24 mouse cellular contexts compared by ENCODE assay signal in the genomic region with DNA sequence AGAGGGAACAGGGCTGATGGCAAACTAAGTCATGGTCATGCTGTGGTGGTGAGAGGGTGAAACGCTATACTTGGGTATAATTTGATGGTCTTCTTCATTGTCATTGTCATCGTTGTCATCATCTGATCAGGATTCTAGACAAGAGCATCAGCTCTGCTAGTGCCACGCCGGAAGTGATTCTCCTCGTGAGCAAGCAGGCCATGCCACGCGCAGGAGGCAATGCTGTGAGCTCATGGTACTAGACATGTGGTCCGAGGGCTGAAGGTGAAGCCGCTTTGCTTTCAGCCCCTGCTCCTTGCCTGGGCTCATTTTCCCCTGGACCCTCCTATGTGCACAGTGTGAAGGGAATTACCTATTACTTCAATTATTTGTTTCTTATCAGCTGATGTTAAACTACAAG. TPM values are rescaled to one million over a fixed set of nuclear protein-coding genes. Genes with fewer than 3 reads are reported as not detected.
DNase-seq lines count a peak whose midpoint lies in the region; ATAC-seq lines count a peak whose summit lies in the region.
"Had no signal": no experiment of that assay in that cellular context is flagged by ENCODE, and none has a peak within 500 bp of the region (broad histone marks: within the 10 kb centered on the region; RNA-seq: fewer than 3 reads in every experiment).

No protein-coding gene starts in this region.

- no peak overlapping the region for H3K4me2 ChIP-seq in forebrain, embryonic 14.5 days (ENCODE audit: low read length)

- intact Hi-C loops in heart, postnatal 36 days (cut with DNase I): no loop called here
- intact Hi-C loops in heart, postnatal 10 days (cut with DNase I): no loop called here

- H3K9me3 ChIP-seq in forebrain, embryonic 10.5 days: no peaks in the 10 kb centered on the region
- H3K9me3 ChIP-seq in forebrain, embryonic 14.5 days (replicated peaks; ENCODE audit: control insufficient read depth, low read length): no peaks in the 10 kb centered on the region
- H3K9me3 ChIP-seq in heart, embryonic 10.5 days: no peaks in the 10 kb centered on the region
- H3K9me3 ChIP-seq: G1E had no signal

- DNase-seq in forebrain, embryonic 10.5 days (ENCODE audit: extremely low spot score, low spot score): no peak
- DNase-seq in forebrain, embryonic 14.5 days (ENCODE audit: low spot score): no peak
- DNase-seq in heart, adult 11 months: peak; percentile 86
- no peak for DNase-seq in heart, postnatal 36 days
- peak; percentile 65 for DNase-seq in heart, embryonic 10.5 days (ENCODE audit: low spot score)
- no peak for DNase-seq in heart, postnatal 10 days
- DNase-seq: adrenal gland, adult 2 months; adrenal gland, adult 8-10 months; adrenal gland, postnatal 10 days; adrenal gland, postnatal 14 days; adrenal gland, postnatal 25 days; adrenal gland, postnatal 36 days; B cell, adult 2 months; cerebellum, adult 11 months; cerebellum, adult 11-12 months; cerebellum, adult 18-20 months had no signal

- H3K36me3 ChIP-seq in forebrain, embryonic 10.5 days (replicated peaks): 0 out of 2 replicates have a peak, but pooled peaks cover 2% of the 10 kb centered on the region
- H3K36me3 ChIP-seq in forebrain, embryonic 14.5 days (ENCODE audit: control insufficient read depth, insufficient read depth, low read length): peaks cover 3% of the 10 kb centered on the region; the same call in 1 of the 2 replicates
- H3K36me3 ChIP-seq in heart, embryonic 10.5 days: no peaks in the 10 kb centered on the region
- H3K36me3 ChIP-seq: G1E had no signal

- peak overlapping the region; percentile 65 for H3K27ac ChIP-seq in forebrain, embryonic 10.5 days
- no peak overlapping the region for H3K27ac ChIP-seq in forebrain, embryonic 14.5 days (ENCODE audit: low read depth, low read length)
- H3K27ac ChIP-seq in heart, embryonic 10.5 days: no peak overlapping the region

- no peak for ATAC-seq in forebrain, embryonic 14.5 days
- ATAC-seq: activated CD4-positive, CD25-positive, alpha-beta regulatory T cell, adult 4 months; CD4-positive, CD25-positive, alpha-beta regulatory T cell, adult 4 months; Patski had no signal

- H3K4me1 ChIP-seq in forebrain, embryonic 10.5 days: peaks cover 81% of the 10 kb centered on the region
- peaks cover 42% of the 10 kb centered on the region for H3K4me1 ChIP-seq in forebrain, embryonic 14.5 days (ENCODE audit: control insufficient read depth, insufficient read depth, low read length)
- H3K4me1 ChIP-seq in heart, embryonic 10.5 days: peaks cover 20% of the 10 kb centered on the region

- H3K9ac ChIP-seq in forebrain, embryonic 14.5 days (ENCODE audit: low read length): no peak overlapping the region

- peaks cover 96% of the 10 kb centered on the region for H3K27me3 ChIP-seq in forebrain, embryonic 10.5 days (ENCODE audit: poor library complexity, severe bottlenecking)
- 0 out of 2 replicates have a peak, but pooled peaks cover 8% of the 10 kb centered on the region for H3K27me3 ChIP-seq in forebrain, embryonic 14.5 days (replicated peaks; ENCODE audit: control insufficient read depth, insufficient read depth, low read length)
- peaks cover 99% of the 10 kb centered on the region for H3K27me3 ChIP-seq in heart, embryonic 10.5 days (ENCODE audit: insufficient read depth, poor library complexity, severe bottlenecking)

- 85% methylated on average over 9 of the region's 9 CpGs for WGBS in forebrain, embryonic 10.5 days
- 81% methylated on average over 9 of the region's 9 CpGs for WGBS in forebrain, embryonic 14.5 days
- WGBS in heart, embryonic 10.5 days: 79% methylated on average over 9 of the region's 9 CpGs

- no peak overlapping the region for H3K4me3 ChIP-seq in forebrain, embryonic 10.5 days
- H3K4me3 ChIP-seq in forebrain, embryonic 14.5 days (ENCODE audit: low read depth, low read length): no peak overlapping the region
- no peak overlapping the region for H3K4me3 ChIP-seq in heart, embryonic 10.5 days

RNA-seq across cellular contexts. Expression of a gene that starts 32.3 kb away (rescaled TPM):
- 4.2 and 4.3 TPM in 2 replicates for polyA plus RNA-seq in forebrain, embryonic 10.5 days (2016; fragmentation: Nextera tagmentation; extraction: Ambion mirVana)
- 5.7 and 6.1 TPM in 2 replicates for polyA plus RNA-seq in forebrain, embryonic 14.5 days (2014; fragmentation: Nextera tagmentation; extraction: Ambion mirVana)
- not detected for total RNA-seq in heart, postnatal 36 days (2021)
- polyA plus RNA-seq in heart, embryonic 10.5 days (2016; fragmentation: Nextera tagmentation; extraction: Ambion mirVana): not detected in 2 replicates
- not detected for total RNA-seq in heart, postnatal 10 days (2021)
- total RNA-seq: adrenal gland, adult 18-20 months; adrenal gland, adult 2 months; adrenal gland, adult 8-10 months; adrenal gland, postnatal 10 days; adrenal gland, postnatal 14 days; adrenal gland, postnatal 25 days; adrenal gland, postnatal 36 days; CH12.LX; MEL had no signal
- polyA plus RNA-seq: activated CD4-positive, CD25-positive, alpha-beta regulatory T cell, adult 4 months; C2C12; CD4-positive, CD25-positive, alpha-beta regulatory T cell, adult 4 months; G1E; Patski had no signal

Comparison
In these comparisons a context has a peak if more than half of its experiments do, and no peak if none do; other contexts are left out.
1. DNase-seq: peak in heart, adult 11 months (single experiment) and heart, embryonic 10.5 days (single experiment); none in forebrain, embryonic 10.5 days (single experiment), forebrain, embryonic 14.5 days (single experiment), heart, postnatal 36 days (0 of 2) and heart, postnatal 10 days (0 of 2).